Mouse (Mus musculus): ENCODE data around the gene Tmeff1.
A peak's percentile ranks its signal among the peaks of the same experiment; 100 is the strongest.
"Not testable (repeated sequence)": the region's sequence is repeated elsewhere in the genome, so short reads cannot be mapped to it uniquely, and the experiment has no call there.

Tmeff1 gene

GRCm38 (mm10) chr4:48676570-48677185, 91.7 kb downstream of the Tmeff1 start:
- no peak for DNase-seq (ENCODE audit: low spot score in 2 of 2)

- DNase-seq (ENCODE audit: low spot score in 2 of 2) = no peak
These were observed 92.3 kb downstream of the Tmeff1 start for GRCm38 (mm10) chr4:48677276-48677675.

- no peak for DNase-seq (ENCODE audit: low spot score in 2 of 2)
These were observed 92.8 kb downstream of the Tmeff1 start for GRCm38 (mm10) chr4:48677812-48678211.

GRCm38 (mm10) chr4:48678793-48679192, 93.8 kb downstream of the Tmeff1 start:
- no peak for DNase-seq (ENCODE audit: low spot score in 2 of 2)

GRCm38 (mm10) chr4:48679728-48680127, 94.8 kb downstream of the Tmeff1 start:
- DNase-seq (ENCODE audit: low spot score in 2 of 2) = not testable (repeated sequence)

- no peak for DNase-seq (ENCODE audit: low spot score in 2 of 2)
These were observed 95.2 kb downstream of the Tmeff1 start for GRCm38 (mm10) chr4:48680214-48680613.

GRCm38 (mm10) chr4:48680648-48681343, 95.8 kb downstream of the Tmeff1 start:
- no peak for DNase-seq (ENCODE audit: low spot score in 2 of 2)

- DNase-seq (ENCODE audit: low spot score in 2 of 2) = no peak
These were observed 98.2 kb downstream of the Tmeff1 start for GRCm38 (mm10) chr4:48683126-48683525.

GRCm38 (mm10) chr4:48683633-48684209, 98.7 kb downstream of the Tmeff1 start:
- not testable (repeated sequence) for DNase-seq (ENCODE audit: low spot score in 2 of 2)

- DNase-seq (ENCODE audit: low spot score in 2 of 2) = no peak
These were observed 99.7 kb downstream of the Tmeff1 start for GRCm38 (mm10) chr4:48684593-48685187.

GRCm38 (mm10) chr4:48688148-48688547, 103.2 kb downstream of the Tmeff1 start:
- DNase-seq (ENCODE audit: low spot score in 2 of 2) = no peak

- peak in 1 of 2 experiments; percentile 86 for DNase-seq (ENCODE audit: low spot score in 2 of 2)
These were observed 105.7 kb downstream of the Tmeff1 start for GRCm38 (mm10) chr4:48690640-48691039.

- peak; percentile 51 to 68 for DNase-seq (ENCODE audit: low spot score in 2 of 2)
These were observed 106.9 kb downstream of the Tmeff1 start for GRCm38 (mm10) chr4:48691793-48692437.

- no peak for DNase-seq (ENCODE audit: low spot score in 2 of 2)
These were observed 107.8 kb downstream of the Tmeff1 start for GRCm38 (mm10) chr4:48692736-48693292.

GRCm38 (mm10) chr4:48696706-48697105, 111.7 kb downstream of the Tmeff1 start:
- DNase-seq (ENCODE audit: low spot score in 2 of 2) = no peak

- DNase-seq (ENCODE audit: low spot score in 2 of 2) = no peak
These were observed 112.3 kb downstream of the Tmeff1 start for GRCm38 (mm10) chr4:48697302-48697701.

Data from cerebellum, postnatal 4 days (tissue).